Mouse (Mus musculus): Measurements from ENCODE around the gene Ubac1.

Ubac1 gene

DNA sequence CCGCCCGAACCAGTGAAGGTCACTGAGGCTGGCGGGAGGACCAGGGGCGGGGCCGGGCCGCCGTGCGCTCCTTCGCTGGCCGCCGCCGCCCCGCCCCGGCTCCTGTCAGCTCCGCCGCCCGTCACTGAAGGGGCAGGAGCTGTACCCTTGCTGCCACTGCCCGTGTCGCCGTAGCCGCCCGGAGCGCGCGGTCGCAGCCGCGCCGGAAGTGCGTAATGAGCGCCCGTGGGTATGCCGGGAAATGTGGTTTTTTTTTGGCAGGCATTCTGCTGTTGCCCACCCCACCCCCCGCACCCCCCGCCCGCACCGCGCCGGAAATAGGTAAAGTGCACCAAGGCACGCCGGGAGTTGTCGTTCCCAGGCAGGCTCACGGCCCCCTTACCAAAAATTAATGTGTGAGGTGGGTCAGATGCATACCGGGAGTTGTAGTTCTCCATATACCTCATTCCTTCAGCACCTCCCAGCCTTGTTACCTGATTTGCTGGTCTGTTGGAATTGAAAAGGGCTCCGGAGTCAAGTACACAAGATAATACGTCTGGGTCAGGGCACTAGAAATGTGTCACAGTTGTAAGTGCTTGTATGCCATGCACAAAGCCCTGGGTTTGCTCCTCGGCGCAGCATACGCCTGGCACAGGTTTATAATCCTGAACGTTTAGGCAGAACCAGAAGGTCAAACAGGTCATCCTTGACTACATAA lies at the start of gene Ubac1:
Gene Ubac1, minus strand, starts transcription at position 187 of the 697 bp plus-strand sequence.
- ChIA-PET CTCF (interaction anchor here (0.7 to 4.5 kb wide), 10 partner anchors 9 to 388 kb away, joined by 3 to 29 read pairs (median 4); partner anchors contain the start of gene Dnlz (in 1 of the 4)), POLR2A (interaction anchor here in 3 of 4 experiments (0.6 to 5.7 kb wide), 27 partner anchors 9 to 1483 kb away, joined by 3 to 29 read pairs (median 4); partner anchors contain the start of genes Camsap1 (in 3 of the 3) and Qsox2 (in 1 of the 3))

GRCm38 (mm10) chr2:26068592-26068991 lies 47.0 kb upstream of the Ubac1 start:
- POLR2A ChIA-PET: interaction anchor here in 3 of 4 experiments (0.7 to 5.5 kb wide), 16 partner anchors 8 to 567 kb away, joined by 3 to 54 read pairs (median 7); partner anchors contain the start of genes Qsox2 (in 2 of the 3) and Ubac1 (in 1 of the 3)
- CTCF ChIA-PET: interaction anchor here in 3 of 4 experiments (0.6 to 1.9 kb wide), 6 partner anchors 12 to 85 kb away, joined by 3 to 8 read pairs (median 3); no protein-coding TSS in a partner anchor

GRCm38 (mm10) chr2:26068175-26068574 lies 46.6 kb upstream of the Ubac1 start:
- POLR2A ChIA-PET: interaction anchor here in 3 of 4 experiments (0.6 to 5.5 kb wide), 18 partner anchors 8 to 568 kb away, joined by 3 to 54 read pairs (median 6); partner anchors contain the start of genes Qsox2 (in 2 of the 3) and Ubac1 (in 1 of the 3)
- CTCF ChIA-PET: interaction anchor here (0.6 to 1.9 kb wide), 8 partner anchors 12 to 205 kb away, joined by 3 to 8 read pairs (median 3); no protein-coding TSS in a partner anchor

- ChIA-PET CTCF (interaction anchor here in 2 of 4 experiments (0.5 to 1.1 kb wide), 2 partner anchors 25 to 187 kb away, joined by 3 read pairs; no protein-coding TSS in a partner anchor), POLR2A (interaction anchor here in 3 of 4 experiments (0.6 to 5.5 kb wide), 15 partner anchors 8 to 401 kb away, joined by 3 to 54 read pairs (median 6); partner anchors contain the start of gene Qsox2 (in 1 of the 3))
Observed at GRCm38 (mm10) chr2:26066527-26066926, 45.0 kb upstream of the Ubac1 start.

DNA sequence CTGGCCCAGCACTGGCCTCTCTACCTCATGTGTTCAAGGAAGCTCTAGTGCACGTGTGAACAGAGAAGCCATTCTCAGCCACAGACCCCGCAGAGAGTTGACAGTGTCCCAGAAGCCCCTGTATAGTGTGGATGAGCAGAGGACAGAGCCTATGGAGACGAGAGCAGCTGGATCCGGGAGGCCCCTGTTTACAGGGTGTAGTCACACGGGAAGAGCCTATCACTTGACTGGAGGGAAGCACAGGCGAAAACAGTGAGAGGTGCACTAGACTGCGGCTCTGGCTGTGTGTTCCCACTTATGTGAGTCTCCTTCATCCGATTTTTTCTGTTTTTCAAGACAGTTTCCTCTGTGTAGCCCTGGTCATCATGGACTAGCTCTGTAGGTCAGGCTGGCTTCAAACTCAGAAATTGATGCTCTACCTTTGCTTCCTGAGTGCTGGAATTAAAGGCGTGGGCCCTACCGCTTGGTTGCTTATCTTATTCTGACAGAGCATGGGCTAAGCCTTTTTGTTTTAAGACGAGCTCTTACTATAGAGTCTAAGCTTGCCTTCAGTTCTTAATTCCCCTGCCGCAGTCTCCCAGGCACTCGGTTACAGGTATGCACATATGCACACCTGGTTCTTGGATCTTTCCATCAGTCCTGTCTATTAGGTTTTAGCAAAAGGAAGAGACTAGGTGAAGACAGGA lies 41.3 kb upstream of the Ubac1 start:
- CTCF ChIA-PET: interaction anchor here in 3 of 4 experiments (0.7 to 1.1 kb wide), 4 partner anchors 27 to 91 kb away, joined by 3 to 4 read pairs (median 3); no protein-coding TSS in a partner anchor
- POLR2A ChIA-PET: interaction anchor here in 3 of 4 experiments (0.8 to 3.1 kb wide), 8 partner anchors 10 to 77 kb away, joined by 3 to 16 read pairs (median 4); no protein-coding TSS in a partner anchor

DNA sequence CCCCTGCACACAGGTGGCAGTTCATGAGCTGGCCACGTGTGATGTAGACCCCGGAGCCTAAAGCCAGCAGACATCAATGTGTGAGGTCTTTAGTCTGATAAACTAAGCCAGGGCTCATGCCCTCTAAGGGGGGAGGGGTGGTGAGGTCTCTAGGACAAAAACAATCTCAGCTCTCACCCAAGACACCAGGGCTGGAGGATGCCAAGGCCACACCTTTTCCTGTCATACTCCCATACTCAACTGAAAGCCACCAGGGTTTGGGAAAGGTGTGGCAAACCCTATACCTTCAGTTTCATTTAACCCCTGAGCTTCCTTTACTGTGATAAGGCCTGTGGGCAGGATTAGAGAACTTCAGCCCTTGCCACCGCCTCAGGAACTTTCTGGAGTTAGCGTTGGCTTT lies 40.7 kb upstream of the Ubac1 start:
- ChIA-PET POLR2A (interaction anchor here in 3 of 4 experiments (0.7 to 3.1 kb wide), 11 partner anchors 8 to 77 kb away, joined by 3 to 16 read pairs (median 4); no protein-coding TSS in a partner anchor), CTCF (interaction anchor here in 1 of 4 experiments (1.1 kb wide), 1 partner anchor 71 kb away, joined by 3 read pairs; no protein-coding TSS in a partner anchor)

GRCm38 (mm10) chr2:26061018-26061666 lies 39.6 kb upstream of the Ubac1 start:
- POLR2A ChIA-PET: interaction anchor here in 3 of 4 experiments (0.8 to 3.1 kb wide), 8 partner anchors 13 to 79 kb away, joined by 3 to 16 read pairs (median 4); no protein-coding TSS in a partner anchor
- CTCF ChIA-PET: interaction anchor here in 1 of 4 experiments (1.2 kb wide), 1 partner anchor 22 kb away, joined by 3 read pairs; no protein-coding TSS in a partner anchor

- ChIA-PET POLR2A (interaction anchor here (0.9 to 6.3 kb wide), 29 partner anchors 11 to 401 kb away, joined by 3 to 97 read pairs (median 12); partner anchors contain the start of gene Camsap1 (in 1 of the 4)), CTCF (interaction anchor here in 1 of 4 experiments (0.6 to 3.1 kb wide), 7 partner anchors 11 to 97 kb away, joined by 3 to 29 read pairs (median 4); partner anchors contain the start of gene Ubac1)
Observed at GRCm38 (mm10) chr2:26057053-26057452, 35.5 kb upstream of the Ubac1 start.

- POLR2A ChIA-PET: interaction anchor here (0.7 to 6.3 kb wide), 53 partner anchors 10 to 448 kb away, joined by 3 to 97 read pairs (median 6); partner anchors contain the start of genes Camsap1 (in 2 of the 4), Sec16a (in 2 of the 4) and Qsox2 (in 1 of the 4)
- CTCF ChIA-PET: interaction anchor here in 2 of 4 experiments (0.8 to 3.1 kb wide), 12 partner anchors 12 to 220 kb away, joined by 3 to 29 read pairs (median 8); partner anchors contain the start of gene Ubac1 (in 1 of the 2)
Observed at GRCm38 (mm10) chr2:26056226-26056625, 34.7 kb upstream of the Ubac1 start.

DNA sequence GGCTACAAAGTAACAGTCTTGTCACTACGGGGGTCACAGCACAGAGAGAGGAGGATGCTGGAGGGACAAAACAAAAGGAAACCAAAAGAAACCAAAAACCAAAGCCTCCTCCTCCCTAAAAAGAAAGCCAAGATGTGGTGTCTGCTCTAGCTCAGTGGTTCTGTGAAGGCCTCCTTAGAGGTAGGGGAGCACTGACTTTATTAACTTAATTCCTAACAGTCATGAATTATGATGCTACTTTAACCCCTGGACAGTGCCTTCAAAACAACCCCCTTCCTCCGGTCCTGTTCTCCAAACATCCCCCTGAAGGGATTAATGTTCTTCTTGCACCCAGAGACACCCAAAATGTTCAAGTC lies 34.2 kb upstream of the Ubac1 start:
- POLR2A ChIA-PET: interaction anchor here (0.7 to 6.3 kb wide), 101 partner anchors 11 to 580 kb away, joined by 3 to 97 read pairs (median 6); partner anchors contain the start of genes Camsap1 (in 3 of the 4), Qsox2 (in 2 of the 4), Sec16a (in 2 of the 4) and Dnlz (in 1 of the 4)
- CTCF ChIA-PET: interaction anchor here (0.6 to 3.1 kb wide), 50 partner anchors 9 to 353 kb away, joined by 3 to 31 read pairs (median 5); partner anchors contain the start of genes Camsap1 (in 1 of the 4), Inpp5e (in 1 of the 4), Nacc2 (in 1 of the 4) and Ubac1 (in 1 of the 4)

GRCm38 (mm10) chr2:26055046-26055746 lies 33.6 kb upstream of the Ubac1 start:
- POLR2A ChIA-PET: interaction anchor here (0.6 to 6.3 kb wide), 108 partner anchors 9 to 580 kb away, joined by 3 to 97 read pairs (median 5); partner anchors contain the start of genes Camsap1 (in 3 of the 4), Qsox2 (in 2 of the 4), Sec16a (in 2 of the 4) and Dnlz (in 1 of the 4)
- CTCF ChIA-PET: interaction anchor here (0.5 to 3.1 kb wide), 69 partner anchors 10 to 1349 kb away, joined by 3 to 31 read pairs (median 4); partner anchors contain the start of genes Camsap1 (in 1 of the 4), Inpp5e (in 1 of the 4), Nacc2 (in 1 of the 4) and Qsox2 (in 1 of the 4)

- POLR2A ChIA-PET: interaction anchor here in 3 of 4 experiments (0.6 to 6.3 kb wide), 22 partner anchors 10 to 451 kb away, joined by 3 to 97 read pairs (median 4); partner anchors contain the start of gene Camsap1 (in 1 of the 3)
- CTCF ChIA-PET: interaction anchor here in 1 of 4 experiments (0.6 to 1.4 kb wide), 6 partner anchors 23 to 431 kb away, joined by 3 to 5 read pairs (median 4); partner anchors contain the start of gene Tmem141
Observed at GRCm38 (mm10) chr2:26052806-26053205, 31.3 kb upstream of the Ubac1 start.

- POLR2A ChIA-PET: interaction anchor here in 1 of 4 experiments (1.0 kb wide), 1 partner anchor 84 kb away, joined by 3 read pairs; no protein-coding TSS in a partner anchor
- CTCF ChIA-PET: no interaction called here
Observed at GRCm38 (mm10) chr2:26048816-26049215, 27.3 kb upstream of the Ubac1 start.

- POLR2A ChIA-PET: interaction anchor here in 3 of 4 experiments (0.5 to 4.1 kb wide), 3 partner anchors 10 to 498 kb away, joined by 3 to 28 read pairs (median 3); no protein-coding TSS in a partner anchor
- CTCF ChIA-PET: no interaction called here
Observed at GRCm38 (mm10) chr2:26044216-26044615, 22.7 kb upstream of the Ubac1 start.

GRCm38 (mm10) chr2:26042603-26043002 lies 21.1 kb upstream of the Ubac1 start:
- POLR2A ChIA-PET: interaction anchor here in 2 of 4 experiments (1.0 to 4.1 kb wide), 4 partner anchors 10 to 90 kb away, joined by 3 to 28 read pairs (median 8); no protein-coding TSS in a partner anchor
- CTCF ChIA-PET: interaction anchor here in 3 of 4 experiments (0.6 to 4.5 kb wide), 3 partner anchors 12 to 96 kb away, joined by 4 to 17 read pairs (median 7); no protein-coding TSS in a partner anchor
